Mouse (Mus musculus) neutrophil, adult 5-6 weeks (primary cell): Measurements from ENCODE around the gene Dad1. TPM values are rescaled to one million over a fixed set of nuclear protein-coding genes. Genes with fewer than 3 reads are reported as not detected.

Experiments
- ATAC-seq: fragments of 151-379, 151-347 bp; 2 replicates; pipeline ENCODE4 v1.8.0; 2017; ENCODE audit warnings: mild to moderate bottlenecking, moderate TSS enrichment; ENCODE audit not compliant: insufficient number of reproducible peaks, poor library complexity, low FRiP score, severe bottlenecking; ENCODE audit errors: extremely low read depth
- total RNA-seq: library from RNA; stranded (forward); fragments of 200-1000 nt; gene quantifications from 2 replicates; pipeline ENCODE4 v1.2.3, GENCODE M21; 2017

Dad1 gene
- total RNA-seq: 50.7 and 51.7 TPM in 2 replicates

- ATAC-seq: peak; percentile 97
These were observed at the start of gene Dad1, which contains the start of gene Abhd4 for GRCm38 (mm10) chr14:54253741-54254291. Dad1 (minus strand) TSS chr14:54254104. Abhd4 (plus strand) TSS chr14:54254188.

- no peak for ATAC-seq
These were observed 46.8 kb upstream of the Dad1 start for GRCm38 (mm10) chr14:54300676-54301075.

GRCm38 (mm10) chr14:54300136-54300535 lies 46.2 kb upstream of the Dad1 start:
- no peak for ATAC-seq

- no peak for ATAC-seq
These were observed 30.9 kb upstream of the Dad1 start, which contains the start of gene Olfr49 for GRCm38 (mm10) chr14:54284839-54285238. Olfr49 (minus strand) TSS chr14:54284939.

- ATAC-seq: no peak
These were observed 22.5 kb upstream of the Dad1 start for GRCm38 (mm10) chr14:54276446-54276845.

- ATAC-seq: no peak
These were observed 18.8 kb upstream of the Dad1 start for GRCm38 (mm10) chr14:54272696-54273095.

- ATAC-seq: no peak
These were observed 18.2 kb upstream of the Dad1 start for GRCm38 (mm10) chr14:54271976-54272606.

- no peak for ATAC-seq
These were observed 16.5 kb upstream of the Dad1 start for GRCm38 (mm10) chr14:54270413-54270812.

GRCm38 (mm10) chr14:54269566-54269965 lies 15.7 kb upstream of the Dad1 start:
- no peak for ATAC-seq

- ATAC-seq: no peak
These were observed 14.1 kb upstream of the Dad1 start for GRCm38 (mm10) chr14:54267966-54268365.

- ATAC-seq: no peak
These were observed 12.0 kb upstream of the Dad1 start for GRCm38 (mm10) chr14:54265951-54266350.

- no peak for ATAC-seq
These were observed 11.2 kb upstream of the Dad1 start for GRCm38 (mm10) chr14:54265093-54265492.

- no peak for ATAC-seq
These were observed 10.3 kb upstream of the Dad1 start for GRCm38 (mm10) chr14:54264231-54264630.

- ATAC-seq: no peak
These were observed 9.2 kb upstream of the Dad1 start for GRCm38 (mm10) chr14:54263099-54263498.

GRCm38 (mm10) chr14:54262622-54263021 lies 8.7 kb upstream of the Dad1 start:
- ATAC-seq: no peak

GRCm38 (mm10) chr14:54261386-54261785 lies 7.5 kb upstream of the Dad1 start:
- no peak for ATAC-seq

GRCm38 (mm10) chr14:54260196-54260595 lies 6.3 kb upstream of the Dad1 start:
- ATAC-seq: no peak

- no peak for ATAC-seq
These were observed 5.8 kb upstream of the Dad1 start for GRCm38 (mm10) chr14:54259722-54260085.

- peak; percentile 81 for ATAC-seq
These were observed 5.3 kb upstream of the Dad1 start for GRCm38 (mm10) chr14:54259003-54259721.

- no peak for ATAC-seq
These were observed 4.3 kb upstream of the Dad1 start for GRCm38 (mm10) chr14:54258131-54258670.
